Mouse (Mus musculus) brain, embryonic 14.5 days (tissue): Measurements from ENCODE around the gene Chchd2.

Experiments used
- CTCF ChIP-seq: fragments of 200-500 bp; IDR thresholded peaks from 2 replicates; pipeline ENCODE4 v1.5.1; 2012; ENCODE audit warnings: inconsistent platforms, mild to moderate bottlenecking, moderate library complexity, borderline replicate concordance; ENCODE audit not compliant: insufficient read depth, insufficient read length; ENCODE audit errors: extremely low read depth
- POLR2A ChIP-seq: fragments of 200-500 bp; IDR thresholded peaks from 2 replicates; pipeline ENCODE4 v1.6.1; 2012; ENCODE audit warnings: mild to moderate bottlenecking, inconsistent platforms, borderline replicate concordance; ENCODE audit not compliant: poor library complexity, insufficient read depth, insufficient read length, severe bottlenecking; ENCODE audit errors: extremely low read depth

- TF ChIP-seq POLR2A (no peak), CTCF (no peak)
These were observed 16.0 kb downstream of the Chchd2 start for GRCm38 (mm10) chr5:129871238-129871637.
